Mouse (Mus musculus): ENCODE data around the gene Cby1.

- TF ChIP-seq CTCF (IDR thresholded peaks at IDR 0.05; ENCODE audit: extremely low read depth, insufficient read depth, insufficient read length, insufficient replicate concordance) (peak; percentile 16; the same call in 1 of the 2 replicates), POLR2A (IDR thresholded peaks at IDR 0.05; ENCODE audit: low read depth, low read length) (no peak)
Measured at GRCm38 (mm10) chr15:79651481-79651880, 7.5 kb upstream of the Cby1 start.

Measured in spleen, adult 2 months (tissue).